Mouse (Mus musculus) forebrain, postnatal 0 days (tissue): ENCODE measurements at regions not wholly inside any gene's neighbourhood (a gene's known extent, or its start where the extent isn't known, plus 50 kb on each side); places are given as distances from the start of the nearest gene placed in this dataset.
A peak's percentile ranks its signal among the peaks of the same experiment; 100 is the strongest.

ENCODE experiments used
- ATAC-seq: fragments of 200-750 bp; cut with Nextera tagmentation; 2 replicates; pipeline ENCODE4 v1.8.0; 2017; ENCODE audit warnings: mild to moderate bottlenecking, moderate library complexity
- DNase-seq: peaks from one replicate; pipeline ENCODE4 v3.0.0-alpha.2; 2015
- H3K27ac ChIP-seq: fragments of 300-500 bp; sonication (generic); 2 replicates; pipeline ENCODE4 v1.5.1; 2014; ENCODE audit warnings: low read depth, mild to moderate bottlenecking, antibody characterized with exemption, low read length, moderate library complexity, mixed read lengths
- H3K27me3 ChIP-seq: fragments of 300-500 bp; sonication (generic); 2 replicates; pipeline ENCODE4 v1.6.1; 2014; ENCODE audit warnings: mild to moderate bottlenecking, low read length, mixed read lengths; ENCODE audit not compliant: insufficient read depth
- H3K36me3 ChIP-seq: fragments of 300-500 bp; sonication (generic); 2 replicates; pipeline ENCODE4 v1.6.1; 2014; ENCODE audit warnings: mild to moderate bottlenecking, moderate library complexity; ENCODE audit not compliant: insufficient read depth
- H3K4me1 ChIP-seq: fragments of 300-500 bp; sonication (generic); 2 replicates; pipeline ENCODE4 v1.6.1; 2014; ENCODE audit warnings: antibody characterized with exemption; ENCODE audit not compliant: insufficient read depth
- H3K4me2 ChIP-seq: fragments of 300-500 bp; sonication (generic); 2 replicates; pipeline ENCODE4 v1.6.1; 2014; ENCODE audit warnings: low read depth, mild to moderate bottlenecking, moderate library complexity
- H3K4me3 ChIP-seq: fragments of 300-500 bp; sonication (generic); 2 replicates; pipeline ENCODE4 v1.5.1; 2014; ENCODE audit warnings: low read depth, low read length, mixed read lengths
- H3K9ac ChIP-seq: fragments of 300-500 bp; sonication (generic); 2 replicates; pipeline ENCODE4 v1.6.1; 2014; ENCODE audit warnings: mild to moderate bottlenecking
- H3K9me3 ChIP-seq: fragments of 300-500 bp; sonication (generic); 2 replicates; pipeline ENCODE4 v1.6.1; 2016; ENCODE audit warnings: low read length
- CTCF ChIP-seq: sonication (generic); IDR thresholded peaks from 2 replicates; pipeline ENCODE4 v1.5.1; 2016; ENCODE audit warnings: antibody characterized with exemption, control low read depth, low read depth
- WGBS: fragments of 180-500 bp; shearing (Covaris S2); extraction: QIAGEN DNeasy Blood & Tissue Kit; methylation state at CpG from one replicate; pipeline ENCODE4 v1.1.7; 2014; 5-methylcytosine and 5-hydroxymethylcytosine counted together

DNA sequence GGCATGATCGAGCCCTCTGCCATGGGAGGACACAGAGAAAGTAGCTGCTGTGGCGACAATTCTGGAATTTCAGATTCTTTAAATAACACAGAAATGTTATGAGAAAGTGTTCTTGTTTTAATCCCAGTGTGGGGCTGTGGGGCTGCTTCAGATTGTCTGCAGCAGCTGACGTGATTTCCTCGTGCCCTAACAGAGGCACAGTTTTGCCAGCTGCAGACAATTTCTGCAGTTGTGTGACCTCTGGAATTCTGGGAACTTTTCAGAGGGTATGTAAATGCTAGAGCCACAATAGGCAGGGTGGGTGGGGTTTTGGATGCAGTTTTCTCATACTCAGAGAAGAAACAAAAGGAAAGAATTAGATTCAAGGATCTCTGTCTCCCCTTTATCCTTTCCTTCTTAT lies 57.4 kb upstream of the Hes1 start:
- 64% methylated on average over 4 of the region's 4 CpGs for WGBS
- no peak for ATAC-seq
- H3K36me3 ChIP-seq, result no peaks in the 10 kb centered on the region

DNA sequence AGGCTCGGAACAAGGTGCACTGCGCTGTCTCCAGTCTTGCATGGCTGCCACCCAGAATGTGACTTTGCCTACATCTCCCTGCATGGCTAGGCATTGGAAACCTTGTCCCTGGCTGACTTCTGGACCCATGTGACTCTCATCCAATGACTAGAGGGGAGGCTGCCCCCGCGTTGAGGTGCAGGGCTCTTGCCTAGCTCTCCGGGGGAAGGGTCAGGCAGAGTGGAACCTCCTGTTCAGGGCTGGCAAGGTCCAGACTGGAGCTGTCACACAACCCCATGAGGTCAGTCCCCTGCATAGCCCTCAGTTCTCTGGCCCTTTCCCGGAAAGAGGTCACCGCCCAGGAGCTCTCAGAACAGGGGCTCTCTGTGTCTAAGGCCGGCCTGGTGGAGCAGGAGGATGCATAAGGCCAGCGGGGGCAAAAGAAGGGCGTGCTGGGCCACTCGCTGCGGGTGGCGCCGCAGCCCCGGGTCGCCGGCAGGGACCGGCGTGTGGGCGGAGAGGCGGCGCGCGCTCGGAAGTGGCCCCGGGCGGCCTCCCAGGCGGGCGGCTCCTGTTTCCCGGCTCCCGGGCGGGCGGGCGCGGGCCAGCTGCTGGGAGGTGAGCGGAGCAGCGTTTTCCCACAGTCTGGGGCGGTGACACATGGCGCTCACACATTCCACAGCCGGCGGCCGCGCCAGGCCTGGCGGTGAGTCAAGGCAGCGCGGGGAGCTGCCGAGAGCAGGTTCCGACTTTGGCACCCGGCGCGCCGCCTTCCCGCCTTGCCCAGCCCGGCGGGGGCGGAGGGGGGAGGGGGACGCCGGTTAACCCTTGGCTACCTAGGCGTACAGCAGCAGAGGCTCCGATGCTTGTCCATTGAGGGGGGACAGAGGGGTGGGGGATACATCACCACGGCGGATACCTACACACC lies 55.5 kb upstream of the Hes1 start:
- no peaks in the 10 kb centered on the region for H3K27me3 ChIP-seq
- peak overlapping the region; percentile 95 for H3K4me2 ChIP-seq
- ATAC-seq, result peak; percentile 96
- WGBS, result 3% methylated on average over 46 of the region's 62 CpGs
- peak; percentile 90 for DNase-seq
- peak overlapping the region; percentile 50 for H3K4me3 ChIP-seq
- H3K4me1 ChIP-seq, result 0 out of 2 replicates have a peak, but pooled peaks cover 4% of the 10 kb centered on the region
- 0 out of 2 replicates have a peak overlapping the region, but pooled peaks have one; percentile 40 for H3K27ac ChIP-seq
- H3K36me3 ChIP-seq, result no peaks in the 10 kb centered on the region
- H3K9me3 ChIP-seq, result no peaks in the 10 kb centered on the region
- peak; percentile 63 for TF ChIP-seq CTCF
- peak overlapping the region; percentile 60 for H3K9ac ChIP-seq

More for the DNA sequence above, 57.4 kb upstream of the Hes1 start:
- H3K4me3 ChIP-seq, result no peak overlapping the region
- H3K9ac ChIP-seq, result no peak overlapping the region
- no peak for TF ChIP-seq CTCF
- no peak overlapping the region for H3K27ac ChIP-seq
- no peaks in the 10 kb centered on the region for H3K27me3 ChIP-seq
- no peak overlapping the region for H3K4me2 ChIP-seq
- no peak for DNase-seq
- no peaks in the 10 kb centered on the region for H3K9me3 ChIP-seq
- 0 out of 2 replicates have a peak, but pooled peaks cover 4% of the 10 kb centered on the region for H3K4me1 ChIP-seq

DNA sequence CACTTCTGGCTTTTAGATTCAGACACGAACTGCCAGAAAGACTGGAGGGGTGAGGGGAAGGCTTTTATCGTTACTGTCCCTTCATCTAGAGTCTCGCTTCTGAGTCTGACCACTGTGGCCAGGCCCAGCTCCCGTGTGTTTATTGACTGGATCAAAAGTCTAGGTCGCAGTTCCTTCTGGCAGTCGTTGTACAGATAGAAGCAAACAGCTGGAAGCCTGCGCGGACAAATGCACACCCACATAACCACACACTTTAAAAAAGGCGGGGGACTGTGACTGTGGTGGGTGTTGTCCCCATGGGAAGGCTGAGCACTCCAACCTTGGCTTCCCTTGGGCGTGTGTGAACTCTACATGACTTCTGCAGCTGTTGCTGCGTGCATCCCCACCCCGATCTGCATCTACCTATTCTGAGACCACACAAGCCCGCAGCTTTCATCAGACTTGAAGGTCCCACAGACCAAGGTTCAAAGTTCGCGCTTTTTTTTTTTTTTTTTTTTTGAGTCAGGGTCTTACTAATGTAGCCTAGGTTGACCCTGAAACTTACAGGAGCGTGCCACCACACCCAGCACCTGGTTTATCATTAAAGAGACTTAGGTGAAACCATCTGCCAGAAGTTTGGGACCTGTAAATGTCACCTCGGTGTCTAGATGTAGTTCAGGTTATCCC lies 54.5 kb upstream of the Hes1 start:
- Histone ChIP-seq H3K27ac (no peak overlapping the region), H3K4me1 (0 out of 2 replicates have a peak, but pooled peaks cover 4% of the 10 kb centered on the region), H3K9ac (no peak overlapping the region), H3K36me3 (no peaks in the 10 kb centered on the region), H3K4me3 (peak overlapping the region; percentile 50), H3K4me2 (peak overlapping the region; percentile 95), H3K27me3 (no peaks in the 10 kb centered on the region), H3K9me3 (no peaks in the 10 kb centered on the region)
- DNase-seq (no peak), ATAC-seq (no peak; the same call in 1 of the 2 replicates)
- no peak for TF ChIP-seq CTCF
- WGBS, result 24% methylated on average over 17 of the region's 17 CpGs

DNA sequence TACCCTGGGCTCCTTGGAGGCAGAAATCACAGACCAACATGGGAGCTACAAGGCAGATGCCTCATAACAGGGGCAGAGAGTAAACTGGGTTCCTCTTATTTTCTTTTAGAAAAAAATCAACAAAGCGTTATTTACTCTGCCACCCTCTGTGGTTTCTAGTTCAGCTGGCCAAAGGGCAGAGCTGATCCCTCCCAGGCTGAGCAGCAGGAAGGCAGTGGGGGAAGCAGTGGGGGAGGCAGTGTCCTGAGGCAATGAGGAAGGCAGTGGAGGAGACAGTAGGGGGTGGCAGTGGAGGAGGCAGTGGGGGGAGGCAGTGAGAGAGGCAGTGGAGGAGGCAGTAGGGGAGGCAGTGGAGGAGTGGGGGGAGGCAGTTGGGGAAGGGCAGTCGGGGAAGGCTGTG lies 51.1 kb upstream of the Hes1 start:
- no peaks in the 10 kb centered on the region for H3K27me3 ChIP-seq

DNA sequence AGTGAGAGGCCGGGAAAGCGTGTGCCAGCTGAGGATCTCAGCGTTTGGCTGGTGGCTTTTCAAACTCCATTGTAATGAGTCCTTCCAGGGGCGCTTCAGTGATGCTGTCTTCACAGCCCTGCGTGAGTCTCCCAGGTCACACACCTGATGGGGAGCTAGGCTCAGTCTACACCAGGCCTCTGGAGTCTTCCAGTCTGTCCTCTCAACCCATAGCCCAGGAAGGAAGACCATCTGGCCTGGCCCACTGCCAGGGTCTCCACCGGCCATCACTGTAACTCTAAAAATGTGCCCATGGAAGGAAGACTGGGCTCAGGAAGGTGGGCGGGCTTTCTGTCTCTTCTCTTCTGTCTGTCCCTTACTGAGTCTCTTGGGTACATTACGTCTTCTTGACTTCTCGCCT lies 50.2 kb upstream of the Hes1 start:
- DNase-seq, result no peak
- no peaks in the 10 kb centered on the region for H3K27me3 ChIP-seq
- H3K4me2 ChIP-seq, result no peak overlapping the region
- H3K4me1 ChIP-seq, result no peaks in the 10 kb centered on the region
- H3K36me3 ChIP-seq, result no peaks in the 10 kb centered on the region
- H3K27ac ChIP-seq, result no peak overlapping the region
- H3K4me3 ChIP-seq, result no peak overlapping the region
- ATAC-seq, result no peak
- no peaks in the 10 kb centered on the region for H3K9me3 ChIP-seq
- 88% methylated on average over 9 of the region's 9 CpGs for WGBS
- no peak for TF ChIP-seq CTCF
- H3K9ac ChIP-seq, result no peak overlapping the region

More for the DNA sequence above, 51.1 kb upstream of the Hes1 start:
- WGBS, result 55% methylated on average over 2 of the region's 2 CpGs
- H3K9ac ChIP-seq, result no peak overlapping the region
- H3K36me3 ChIP-seq, result no peaks in the 10 kb centered on the region
- H3K4me2 ChIP-seq, result no peak overlapping the region
- no peak for TF ChIP-seq CTCF
- no peak overlapping the region for H3K27ac ChIP-seq
- ATAC-seq, result no peak
- H3K9me3 ChIP-seq, result no peaks in the 10 kb centered on the region
- H3K4me1 ChIP-seq, result 0 out of 2 replicates have a peak, but pooled peaks cover 4% of the 10 kb centered on the region
- no peak overlapping the region for H3K4me3 ChIP-seq
- DNase-seq, result no peak
